Mouse (Mus musculus): ENCODE data around the gene 4933415F23Rik. TPM values are rescaled to one million over a fixed set of nuclear protein-coding genes. Genes with fewer than 3 reads are reported as not detected.

4933415F23Rik gene
- total and polyA plus RNA-seq, 2 experiments from 2014 or later: 0.10 TPM; not detected in 1

DNA sequence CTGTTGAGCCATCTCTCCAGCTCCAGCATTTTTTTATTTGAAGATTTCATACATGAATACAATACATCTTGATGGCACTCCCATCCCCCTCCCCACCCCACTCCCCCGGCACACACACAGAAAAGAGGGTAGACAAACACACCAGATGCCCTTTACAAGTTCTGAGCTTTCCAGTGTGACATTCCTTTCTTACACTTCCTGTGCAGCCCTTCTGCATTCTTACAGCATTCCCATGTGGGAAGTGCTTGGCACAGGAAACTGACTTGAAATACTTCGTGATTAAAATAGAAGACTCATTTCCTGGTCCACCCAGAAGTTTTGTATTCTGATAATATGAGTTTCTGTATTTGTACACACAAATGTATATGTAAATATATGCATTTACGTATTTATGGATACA lies 15.4 kb upstream of the 4933415F23Rik start:
- no peak for TF ChIP-seq CTCF (IDR thresholded peaks at IDR 0.05; ENCODE audit: low read depth)
- H3K36me3 ChIP-seq (ENCODE audit: insufficient read depth): no peaks in the 10 kb centered on the region
- DNase-seq: no peak
- no peaks in the 10 kb centered on the region for H3K9me3 ChIP-seq (ENCODE audit: low read length)
- no peak overlapping the region for H3K4me3 ChIP-seq (ENCODE audit: low read depth, low read length)
- H3K4me1 ChIP-seq (ENCODE audit: insufficient read depth): no peaks in the 10 kb centered on the region
- no peaks in the 10 kb centered on the region for H3K27me3 ChIP-seq (ENCODE audit: insufficient read depth, low read length)
- peak; percentile 43 for ATAC-seq
- WGBS: 49% methylated on average over 3 of the region's 3 CpGs
- H3K4me2 ChIP-seq (ENCODE audit: low read depth): no peak overlapping the region
- H3K27ac ChIP-seq (ENCODE audit: low read depth, low read length): no peak overlapping the region
- no peak overlapping the region for H3K9ac ChIP-seq

DNA sequence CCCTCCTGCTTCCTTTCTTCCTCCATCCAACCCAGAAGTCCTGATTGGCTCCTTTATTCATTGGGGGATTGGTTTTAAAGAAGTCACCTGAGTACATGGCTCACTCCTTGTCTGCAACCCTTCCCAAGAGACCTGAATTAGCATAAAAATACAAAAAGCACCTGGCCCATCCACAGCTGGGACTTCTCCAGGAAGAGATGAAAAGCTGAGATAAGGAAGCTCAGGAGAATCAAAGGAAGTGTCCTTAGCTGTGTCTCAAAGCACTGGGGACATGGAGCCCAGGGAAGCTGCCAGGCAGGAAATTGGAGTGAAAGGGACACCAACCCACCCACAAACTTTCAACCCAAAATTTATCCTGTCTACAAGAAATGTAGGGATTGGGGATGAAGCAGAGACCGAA lies 7.1 kb upstream of the 4933415F23Rik start:
- ATAC-seq (no peak), DNase-seq (no peak)
- Histone ChIP-seq H3K4me3 (ENCODE audit: low read depth, low read length) (no peak overlapping the region), H3K4me1 (ENCODE audit: insufficient read depth) (no peaks in the 10 kb centered on the region), H3K9ac (no peak overlapping the region), H3K27me3 (ENCODE audit: insufficient read depth, low read length) (no peaks in the 10 kb centered on the region), H3K4me2 (ENCODE audit: low read depth) (no peak overlapping the region), H3K27ac (ENCODE audit: low read depth, low read length) (no peak overlapping the region), H3K9me3 (ENCODE audit: low read length) (no peaks in the 10 kb centered on the region), H3K36me3 (ENCODE audit: insufficient read depth) (no peaks in the 10 kb centered on the region)
- WGBS: 91% methylated on average over 1 of the region's 1 CpGs
- no peak for TF ChIP-seq CTCF (IDR thresholded peaks at IDR 0.05; ENCODE audit: low read depth)

DNA sequence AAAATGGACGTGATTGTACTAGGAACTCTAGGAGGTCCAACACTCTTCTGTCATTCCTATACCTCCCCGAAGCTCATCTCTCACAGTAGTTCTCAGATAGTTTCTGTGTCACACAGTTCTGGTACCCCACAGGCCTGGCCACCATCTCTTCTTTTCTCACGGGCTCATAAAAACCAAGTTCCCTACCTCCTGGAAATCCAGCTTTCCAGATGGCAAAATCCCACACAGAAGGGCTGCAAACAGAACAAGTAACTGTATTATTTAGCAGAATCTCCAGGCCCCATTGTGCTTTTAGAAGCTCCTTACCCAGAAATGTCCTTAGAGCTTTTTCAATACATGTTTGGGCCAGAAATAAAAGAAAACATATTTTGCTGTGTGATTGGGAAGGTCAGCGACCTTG lies 828 bp upstream of the 4933415F23Rik start:
- WGBS: 84% methylated on average over 4 of the region's 4 CpGs
- no peak for TF ChIP-seq CTCF (IDR thresholded peaks at IDR 0.05; ENCODE audit: low read depth)
- no peak for DNase-seq

DNA sequence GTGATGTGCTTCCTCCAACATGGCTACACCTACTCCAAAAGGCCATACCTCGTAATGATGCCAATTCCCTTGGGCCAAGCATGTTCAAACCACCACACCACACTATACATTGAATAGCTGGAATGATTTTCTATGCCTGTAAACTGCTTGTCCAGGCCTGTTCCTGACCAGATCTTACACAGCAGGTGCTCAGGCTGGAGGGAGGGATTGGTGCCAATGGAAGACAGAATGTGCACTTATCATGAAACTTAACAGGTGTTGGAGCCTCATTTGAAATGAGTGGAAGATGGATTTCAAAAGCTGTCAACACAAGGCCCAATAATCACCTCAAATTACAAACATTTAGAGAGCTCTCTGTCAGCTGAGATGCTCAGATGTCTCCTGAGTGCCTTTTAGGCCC lies 2.3 kb downstream of the 4933415F23Rik start:
- no peaks in the 10 kb centered on the region for H3K27me3 ChIP-seq (ENCODE audit: insufficient read depth, low read length)
- no peaks in the 10 kb centered on the region for H3K36me3 ChIP-seq (ENCODE audit: insufficient read depth)
- no peak overlapping the region for H3K27ac ChIP-seq (ENCODE audit: low read depth, low read length)
- no peaks in the 10 kb centered on the region for H3K9me3 ChIP-seq (ENCODE audit: low read length)
- ATAC-seq: no peak
- DNase-seq: no peak
- H3K4me2 ChIP-seq (ENCODE audit: low read depth): no peak overlapping the region
- no peak for TF ChIP-seq CTCF (IDR thresholded peaks at IDR 0.05; ENCODE audit: low read depth)
- 85% methylated on average over 1 of the region's 1 CpGs for WGBS
- no peaks in the 10 kb centered on the region for H3K4me1 ChIP-seq (ENCODE audit: insufficient read depth)
- no peak overlapping the region for H3K4me3 ChIP-seq (ENCODE audit: low read depth, low read length)
- H3K9ac ChIP-seq: no peak overlapping the region

More for the DNA sequence above, 828 bp upstream of the 4933415F23Rik start:
- no peak for ATAC-seq
- Histone ChIP-seq H3K27me3 (ENCODE audit: insufficient read depth, low read length) (no peaks in the 10 kb centered on the region), H3K4me2 (ENCODE audit: low read depth) (no peak overlapping the region), H3K36me3 (ENCODE audit: insufficient read depth) (no peaks in the 10 kb centered on the region), H3K4me3 (ENCODE audit: low read depth, low read length) (no peak overlapping the region), H3K9me3 (ENCODE audit: low read length) (no peaks in the 10 kb centered on the region), H3K4me1 (ENCODE audit: insufficient read depth) (no peaks in the 10 kb centered on the region), H3K27ac (ENCODE audit: low read depth, low read length) (no peak overlapping the region), H3K9ac (no peak overlapping the region)

DNA sequence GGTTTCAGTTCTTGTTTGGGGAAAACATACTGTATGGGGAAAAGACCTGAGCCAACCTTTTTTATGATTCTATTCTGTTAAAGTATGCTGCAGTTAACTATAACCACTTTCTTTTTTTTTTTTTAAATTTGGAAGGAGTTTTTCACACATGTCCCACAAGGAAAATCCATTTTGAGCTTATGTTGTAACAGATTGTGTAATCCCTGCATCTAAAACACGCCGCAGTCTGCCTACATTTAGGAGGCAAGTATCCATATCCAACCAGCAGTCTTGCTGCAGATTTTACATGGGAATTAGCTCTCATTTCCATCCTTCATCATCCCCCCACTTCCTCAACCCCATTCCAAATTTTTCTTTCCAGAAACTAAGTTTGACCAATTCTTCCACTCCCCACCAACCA lies 3.6 kb downstream of the 4933415F23Rik start:
- TF ChIP-seq CTCF (IDR thresholded peaks at IDR 0.05; ENCODE audit: low read depth): peak; percentile 3; the same call in 1 of the 2 replicates
- 66% methylated on average over 2 of the region's 2 CpGs for WGBS
- H3K9ac ChIP-seq: no peak overlapping the region
- DNase-seq: peak; percentile 67
- no peak overlapping the region for H3K27ac ChIP-seq (ENCODE audit: low read depth, low read length)
- no peak overlapping the region for H3K4me2 ChIP-seq (ENCODE audit: low read depth)
- no peaks in the 10 kb centered on the region for H3K4me1 ChIP-seq (ENCODE audit: insufficient read depth)
- no peaks in the 10 kb centered on the region for H3K9me3 ChIP-seq (ENCODE audit: low read length)
- H3K27me3 ChIP-seq (ENCODE audit: insufficient read depth, low read length): no peaks in the 10 kb centered on the region
- H3K36me3 ChIP-seq (ENCODE audit: insufficient read depth): no peaks in the 10 kb centered on the region
- peak; percentile 89 for ATAC-seq
- no peak overlapping the region for H3K4me3 ChIP-seq (ENCODE audit: low read depth, low read length)

DNA sequence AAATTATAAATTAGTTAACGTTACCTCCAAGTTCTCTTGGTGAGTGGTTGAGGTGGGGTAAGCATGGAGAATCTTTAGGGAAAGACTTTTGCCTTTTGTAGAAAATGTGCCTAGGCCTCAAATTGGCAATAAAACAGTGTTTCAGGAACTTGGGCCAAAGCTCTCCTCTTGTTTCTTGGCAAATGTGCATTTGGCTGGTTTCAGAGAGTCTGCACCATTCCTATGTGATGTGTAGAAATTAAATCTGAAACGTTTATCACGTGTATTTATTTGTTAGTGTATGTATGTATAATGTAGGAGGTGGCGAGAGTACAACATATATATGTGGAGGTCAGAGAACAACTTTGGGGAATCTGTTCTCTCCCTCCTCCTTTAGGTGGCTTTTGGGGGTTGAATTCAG lies 4.1 kb downstream of the 4933415F23Rik start:
- H3K27ac ChIP-seq (ENCODE audit: low read depth, low read length): no peak overlapping the region
- peak; percentile 32; the same call in 1 of the 2 replicates for ATAC-seq
- H3K9ac ChIP-seq: no peak overlapping the region
- no peak for TF ChIP-seq CTCF (IDR thresholded peaks at IDR 0.05; ENCODE audit: low read depth)
- H3K27me3 ChIP-seq (ENCODE audit: insufficient read depth, low read length): no peaks in the 10 kb centered on the region
- DNase-seq: peak; percentile 58
- H3K4me2 ChIP-seq (ENCODE audit: low read depth): no peak overlapping the region
- H3K4me1 ChIP-seq (ENCODE audit: insufficient read depth): no peaks in the 10 kb centered on the region
- H3K9me3 ChIP-seq (ENCODE audit: low read length): no peaks in the 10 kb centered on the region
- H3K4me3 ChIP-seq (ENCODE audit: low read depth, low read length): no peak overlapping the region
- H3K36me3 ChIP-seq (ENCODE audit: insufficient read depth): no peaks in the 10 kb centered on the region
- whole genome bisulfite sequencing: 55% methylated on average over 4 of the region's 4 CpGs

DNA sequence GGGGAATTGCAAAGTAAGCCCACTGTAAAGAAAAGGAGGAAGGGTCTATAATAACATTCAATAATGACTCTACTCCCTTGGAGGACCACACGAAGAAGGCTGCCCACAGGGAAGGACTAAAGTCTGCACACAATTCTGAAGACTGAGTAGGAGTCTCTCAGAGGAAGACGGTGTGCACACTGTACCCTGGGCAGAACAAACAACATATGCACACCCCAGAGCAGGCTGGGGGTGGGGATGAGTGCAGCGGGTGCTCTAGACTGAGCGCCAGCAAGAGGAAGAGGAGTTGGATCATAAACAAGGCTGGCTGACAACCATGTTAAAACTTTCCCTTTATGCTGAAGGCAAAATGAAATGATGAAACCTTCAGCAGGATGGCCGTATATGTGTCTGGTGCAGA lies 34.3 kb downstream of the 4933415F23Rik start:
- TF ChIP-seq CTCF (IDR thresholded peaks at IDR 0.05; ENCODE audit: low read depth): no peak
- no peak overlapping the region for H3K4me3 ChIP-seq (ENCODE audit: low read depth, low read length)
- no peaks in the 10 kb centered on the region for H3K9me3 ChIP-seq (ENCODE audit: low read length)
- ATAC-seq: no peak
- WGBS: 82% methylated on average over 5 of the region's 5 CpGs
- no peak overlapping the region for H3K27ac ChIP-seq (ENCODE audit: low read depth, low read length)
- H3K27me3 ChIP-seq (ENCODE audit: insufficient read depth, low read length): no peaks in the 10 kb centered on the region
- no peak overlapping the region for H3K9ac ChIP-seq
- no peak for DNase-seq
- H3K4me2 ChIP-seq (ENCODE audit: low read depth): no peak overlapping the region
- H3K4me1 ChIP-seq (ENCODE audit: insufficient read depth): no peaks in the 10 kb centered on the region
- no peaks in the 10 kb centered on the region for H3K36me3 ChIP-seq (ENCODE audit: insufficient read depth)
